Mouse (Mus musculus) telencephalon, adult 2 months (tissue): ENCODE results near the gene Xbp1.
"Not testable (repeated sequence)": the region's sequence is repeated elsewhere in the genome, so short reads cannot be mapped to it uniquely, and the experiment has no call there.

ENCODE experiments used
- DNase-seq: peaks from one replicate; pipeline ENCODE4 v3.0.0-alpha.2; 2011; ENCODE audit warnings: low read depth, low spot score

The Xbp1 gene

DNA sequence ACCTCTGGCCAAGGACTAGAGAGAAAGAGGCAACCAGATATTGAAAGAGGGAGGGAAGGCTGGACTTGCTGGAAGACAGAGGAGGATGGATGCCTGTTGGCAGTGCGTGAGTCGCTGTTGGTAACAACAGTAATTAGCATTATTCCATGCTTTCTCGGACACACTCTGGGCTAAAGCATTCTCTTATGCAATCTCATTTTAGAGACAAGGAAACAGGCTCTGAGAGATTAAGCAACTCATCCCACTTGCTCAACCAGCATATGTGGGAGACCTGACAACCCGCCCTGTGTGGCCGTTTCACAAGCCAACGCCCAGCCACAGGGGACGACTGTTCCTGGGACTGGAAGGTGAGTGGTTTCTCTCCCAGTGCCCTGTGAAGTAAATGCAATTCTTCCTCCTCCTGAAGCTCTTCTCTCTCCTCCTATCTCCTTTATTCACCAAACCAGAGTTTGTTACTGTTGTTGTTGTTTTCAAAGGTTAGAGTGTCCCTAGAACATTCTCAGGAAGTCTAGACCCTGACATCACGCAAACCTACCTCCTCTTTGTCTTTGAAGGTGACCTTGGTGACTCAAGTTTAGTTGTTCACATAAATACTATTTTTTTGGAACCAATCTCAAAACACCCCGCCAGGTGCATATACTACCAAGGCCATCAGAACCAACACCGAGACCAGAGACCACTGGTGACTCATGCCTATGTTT lies 18.0 kb upstream of the Xbp1 start:
- DNase-seq, result no peak

DNA sequence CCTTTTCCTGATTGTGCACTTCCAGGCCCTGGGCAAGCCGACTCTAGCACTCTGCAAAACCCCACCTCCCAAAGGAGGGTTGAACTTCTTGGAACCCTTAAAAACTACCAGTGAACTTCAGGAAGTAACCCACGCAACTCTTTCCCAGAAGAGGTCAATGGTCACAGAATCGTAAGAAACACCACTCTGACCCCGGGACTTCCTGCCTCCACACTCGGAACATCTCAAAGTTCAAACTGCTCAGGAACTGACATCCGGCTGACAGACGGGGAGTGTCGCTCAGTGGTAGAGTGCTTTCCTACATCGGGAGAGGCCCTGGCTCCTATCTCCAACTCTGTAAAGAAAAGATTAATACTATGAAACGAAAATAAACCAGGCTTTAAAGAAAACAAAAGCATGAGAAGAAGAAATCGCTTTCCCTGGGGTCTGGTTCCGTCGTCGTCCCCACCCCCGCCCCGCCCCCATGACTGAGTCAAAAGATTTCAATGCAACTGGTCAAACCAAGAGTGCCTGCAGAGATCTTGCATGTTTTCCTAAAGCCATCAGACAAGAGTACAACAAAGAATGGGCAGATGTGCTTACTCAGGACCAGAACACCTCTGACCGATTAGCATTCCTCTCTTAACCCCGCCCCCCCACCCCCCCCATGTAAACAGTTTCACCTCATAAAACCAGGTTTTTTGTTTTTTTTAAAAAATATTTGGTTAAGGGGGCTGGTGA lies 14.4 kb upstream of the Xbp1 start:
- DNase-seq, result no peak

DNA sequence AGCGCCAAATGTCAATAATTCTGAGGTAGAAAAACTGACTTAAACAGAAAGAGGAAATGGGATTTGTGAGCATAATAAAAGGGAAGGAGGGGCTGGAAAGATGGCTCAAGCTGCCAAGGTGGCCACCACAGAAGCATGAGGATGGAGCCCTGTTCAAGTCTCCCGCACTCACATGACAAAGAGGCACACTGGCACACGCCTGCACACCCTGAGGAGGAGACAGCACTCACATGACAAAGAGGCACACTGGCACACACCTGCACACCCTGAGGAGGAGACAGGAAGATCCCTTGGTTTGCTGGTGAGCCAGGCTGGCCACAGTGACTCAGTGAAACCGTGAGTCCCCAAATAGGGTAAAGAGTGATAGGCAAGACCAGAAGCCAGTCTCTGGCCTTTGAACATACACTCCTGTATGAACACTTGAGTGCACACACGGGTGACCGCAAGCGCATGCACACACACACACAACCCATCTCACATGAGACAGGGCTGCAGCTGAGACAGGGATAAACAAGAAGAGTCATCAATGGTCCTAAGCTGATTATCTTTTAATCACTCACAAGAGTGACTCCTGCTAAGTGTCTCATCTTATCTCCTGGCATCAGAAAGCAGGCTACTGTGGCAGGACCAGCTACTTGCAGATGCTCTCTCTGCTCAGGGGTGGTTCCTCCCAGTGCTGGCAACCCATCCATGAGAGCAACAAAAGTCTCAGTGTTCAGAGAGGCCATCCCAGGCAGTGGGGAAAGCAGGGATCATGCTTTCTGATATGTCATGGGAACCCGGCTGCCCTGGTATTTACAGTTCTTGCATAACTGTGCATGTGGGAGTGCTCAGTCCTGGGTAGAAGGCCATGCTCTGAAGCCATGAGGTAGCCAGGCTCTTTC lies 11.0 kb upstream of the Xbp1 start:
- DNase-seq, result no peak

DNA sequence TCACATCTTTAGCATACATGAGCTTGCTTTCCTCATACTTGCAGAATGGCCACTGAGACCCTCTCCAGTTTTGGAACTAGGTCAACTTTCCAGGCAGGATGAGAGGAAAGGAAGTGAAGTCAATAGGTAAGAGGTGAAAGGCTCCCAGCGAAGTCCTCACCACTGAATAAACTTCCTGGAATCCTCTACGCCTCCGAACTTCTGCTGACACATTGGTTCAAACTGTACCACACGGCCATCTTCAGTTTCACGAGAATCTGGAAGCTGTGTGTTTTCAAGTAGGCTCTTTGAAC lies 10.4 kb upstream of the Xbp1 start:
- DNase-seq, result no peak

DNA sequence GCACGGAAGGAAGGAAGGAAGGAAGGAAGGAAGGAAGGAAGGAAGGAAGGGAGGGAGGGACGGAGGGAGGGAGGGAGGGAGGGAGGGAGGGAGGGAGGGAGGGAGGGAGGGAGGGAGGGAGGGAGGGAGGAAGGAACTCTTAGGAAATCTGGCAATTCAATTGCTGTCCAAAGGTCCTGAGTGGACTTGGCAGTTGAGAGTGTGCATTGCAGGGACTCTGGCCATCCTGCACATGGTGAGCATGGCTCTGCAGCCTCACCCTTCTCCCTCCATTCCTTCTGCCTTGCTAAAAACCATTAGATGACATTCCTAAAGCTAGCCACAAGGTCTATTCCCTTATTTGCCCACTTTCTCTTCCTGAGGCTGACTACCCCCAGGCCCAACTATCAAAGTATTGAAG lies 9.8 kb upstream of the Xbp1 start:
- not testable (repeated sequence) for DNase-seq

DNA sequence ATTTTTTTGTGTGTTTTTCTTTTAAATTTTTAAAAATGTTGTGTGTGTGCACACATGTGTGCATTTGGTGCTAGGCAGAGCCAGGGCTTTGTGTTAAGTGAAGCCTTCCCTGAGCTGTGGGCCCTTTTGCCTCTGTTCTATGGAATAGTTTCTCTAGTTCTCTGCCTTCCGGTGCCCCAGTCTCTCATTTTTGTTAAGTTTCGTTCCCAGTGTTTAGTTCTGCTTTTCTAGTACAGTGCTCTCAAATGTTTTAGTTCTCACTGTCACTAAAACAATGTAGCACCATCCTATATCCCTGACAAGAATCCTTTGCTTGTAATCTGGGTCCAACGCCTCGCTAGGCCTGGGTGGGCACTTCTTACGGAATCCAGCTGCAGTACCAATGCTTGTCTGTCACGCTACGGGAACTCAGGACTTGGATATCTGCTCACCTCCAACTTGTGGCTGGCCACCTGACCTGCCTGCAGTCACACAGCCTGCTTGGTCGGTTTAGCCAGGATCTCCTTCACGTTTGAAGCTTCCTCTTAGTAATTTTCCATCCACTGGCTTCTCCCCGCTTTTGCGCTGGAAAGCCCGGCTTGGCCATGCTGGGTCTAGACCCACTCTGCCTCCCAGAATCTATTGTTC lies 8.2 kb upstream of the Xbp1 start:
- DNase-seq, result no peak

DNA sequence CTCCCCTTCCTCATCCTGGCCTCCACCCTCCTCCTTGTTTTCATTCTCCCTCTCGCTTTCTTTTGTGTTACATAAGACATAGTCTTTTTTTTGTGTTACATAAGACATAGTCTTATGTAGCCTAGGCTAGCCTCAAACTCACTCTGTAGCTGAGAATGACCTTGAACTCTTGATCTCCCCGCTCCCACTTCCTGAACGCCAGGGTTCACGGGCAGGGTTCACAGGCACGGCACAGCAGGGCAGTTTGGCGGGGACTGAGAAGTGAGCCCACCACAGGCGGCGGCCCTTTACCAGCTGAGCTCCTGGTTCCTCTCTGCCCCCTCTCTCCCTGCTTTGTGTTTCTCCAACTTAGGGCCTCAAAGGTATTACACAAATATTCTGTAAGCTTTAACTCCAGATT lies 7.5 kb upstream of the Xbp1 start:
- no peak for DNase-seq

DNA sequence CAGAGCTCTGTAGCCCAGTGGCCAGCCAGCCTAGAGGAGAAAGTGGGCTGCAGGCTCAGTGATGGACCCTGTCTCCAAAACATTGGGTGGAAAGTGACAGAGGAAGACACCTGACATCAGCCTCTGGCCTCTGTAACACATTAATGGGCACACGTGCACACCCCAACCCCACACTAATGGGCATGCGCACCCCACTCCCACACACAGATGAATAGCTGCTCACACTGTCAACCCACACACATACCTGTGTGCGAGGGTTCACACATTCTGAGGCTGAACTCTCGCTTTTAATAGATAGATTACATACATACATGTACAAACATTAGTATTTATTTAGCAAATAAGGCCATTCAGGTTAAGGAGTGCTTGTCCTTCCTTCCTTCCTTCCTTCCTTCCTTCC lies 6.4 kb upstream of the Xbp1 start:
- DNase-seq, result no peak

DNA sequence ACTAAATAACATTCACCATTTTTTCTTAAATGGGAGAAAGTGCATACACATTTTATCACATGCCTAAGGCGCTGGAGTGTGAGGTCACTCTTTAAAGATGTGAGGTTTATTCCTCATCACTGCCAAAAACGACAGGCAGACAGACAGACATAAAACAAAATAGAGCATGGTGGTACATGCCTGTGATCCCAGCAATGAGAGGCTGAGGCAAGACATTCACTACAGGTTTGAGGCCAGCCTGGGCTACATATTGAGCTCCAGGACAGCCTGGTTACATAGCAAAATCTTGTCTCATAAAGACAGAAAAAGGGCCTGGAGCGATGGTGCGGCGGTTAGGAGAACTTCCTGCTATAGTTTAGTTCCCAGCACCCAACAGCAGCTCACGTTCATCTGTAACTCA lies 5.3 kb upstream of the Xbp1 start:
- DNase-seq, result no peak

DNA sequence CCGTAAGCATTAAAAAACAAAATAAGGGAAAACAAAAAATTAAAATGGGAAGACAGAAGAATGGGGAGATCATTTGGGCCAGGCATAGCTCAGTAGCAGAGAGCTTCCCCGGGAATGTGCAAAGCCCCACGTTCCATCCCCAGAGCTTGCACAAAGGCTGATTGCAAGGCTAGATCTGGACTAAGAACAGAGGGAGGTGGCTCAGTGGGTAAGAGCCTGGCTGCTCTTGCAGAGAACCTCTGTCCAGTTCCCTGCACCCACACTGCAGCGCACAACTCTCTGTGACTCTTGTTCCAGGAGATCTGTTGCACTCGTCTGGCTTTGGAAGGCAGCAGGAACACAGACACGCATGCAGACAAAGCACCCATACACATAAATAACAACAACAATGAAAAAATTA lies 4.8 kb upstream of the Xbp1 start:
- no peak for DNase-seq

DNA sequence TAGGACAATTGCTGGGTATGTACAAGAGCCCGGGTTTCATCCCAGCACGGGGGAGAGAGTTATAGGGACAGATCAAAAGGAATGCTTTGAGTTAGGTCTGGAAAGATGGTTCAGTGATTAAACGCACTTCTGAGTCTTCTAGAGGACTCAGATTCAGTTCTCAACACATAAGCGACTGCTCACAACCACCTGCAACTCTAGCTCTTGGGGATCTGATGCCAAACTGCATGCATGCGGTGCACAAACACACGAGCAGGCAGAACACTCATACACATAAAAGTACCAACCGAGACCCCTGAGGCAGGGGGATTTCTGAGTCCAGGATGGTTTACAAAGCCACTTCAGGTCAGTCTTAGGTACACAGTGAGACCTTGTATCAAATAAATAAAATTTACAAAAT lies 4.3 kb upstream of the Xbp1 start:
- DNase-seq, result no peak

DNA sequence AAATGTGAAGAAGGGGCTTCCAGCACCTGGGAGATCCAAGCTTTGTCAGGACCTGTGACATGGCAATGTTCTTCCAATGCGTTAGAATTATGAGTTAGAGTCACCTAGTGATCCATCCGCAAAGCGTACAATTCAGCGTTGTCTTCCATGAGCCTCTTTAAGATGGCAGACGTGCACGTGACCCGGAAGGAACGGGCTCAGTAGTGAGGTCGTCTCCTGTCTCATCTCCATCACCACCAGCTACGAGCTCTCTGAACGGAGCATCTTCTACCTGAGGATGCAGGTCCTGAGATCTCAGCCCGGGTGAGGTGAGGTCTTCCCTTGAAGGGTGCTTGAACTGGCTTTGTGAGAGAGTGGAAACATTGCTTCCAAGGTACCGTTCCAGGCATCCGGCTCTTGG lies 3.8 kb upstream of the Xbp1 start:
- no peak for DNase-seq

DNA sequence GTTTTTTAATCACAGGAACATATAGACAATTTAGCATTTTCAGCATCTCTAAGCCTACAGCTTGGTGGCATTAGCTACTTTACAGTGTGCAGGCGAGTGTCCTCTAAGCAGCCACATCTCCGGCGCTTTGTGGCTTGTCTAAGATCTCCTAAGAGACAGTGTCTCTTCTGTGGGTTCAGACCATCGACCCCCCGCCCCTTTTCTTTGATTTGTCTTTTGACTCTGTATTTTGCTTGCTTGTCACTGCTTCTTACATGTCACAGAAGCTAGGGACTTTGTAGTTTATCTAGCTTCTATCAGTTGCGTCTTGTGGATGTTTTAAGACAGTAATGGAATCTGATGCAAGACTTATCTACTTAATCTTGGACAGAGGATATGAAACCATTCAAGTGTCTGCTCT lies 3.1 kb upstream of the Xbp1 start:
- no peak for DNase-seq

DNA sequence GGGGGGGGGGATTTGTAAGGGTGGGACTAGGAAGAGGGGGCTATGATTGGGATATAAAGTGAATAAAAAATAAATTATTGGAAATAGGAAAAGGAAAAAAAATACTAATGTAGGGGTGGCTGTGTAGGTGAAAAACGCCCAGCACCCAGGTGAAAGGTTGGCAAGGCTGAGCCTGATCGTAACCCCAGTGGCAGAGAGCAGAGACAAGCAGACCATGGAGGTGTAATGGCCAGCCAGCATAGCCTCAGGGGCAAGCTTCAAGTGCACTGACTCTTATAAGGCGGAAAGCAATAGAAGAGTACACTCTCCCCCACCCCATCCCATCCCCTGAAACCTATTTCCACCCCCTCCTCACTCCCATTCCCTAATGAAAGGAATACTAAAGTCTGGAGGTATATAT lies 778 bp upstream of the Xbp1 start:
- DNase-seq, result no peak

DNA sequence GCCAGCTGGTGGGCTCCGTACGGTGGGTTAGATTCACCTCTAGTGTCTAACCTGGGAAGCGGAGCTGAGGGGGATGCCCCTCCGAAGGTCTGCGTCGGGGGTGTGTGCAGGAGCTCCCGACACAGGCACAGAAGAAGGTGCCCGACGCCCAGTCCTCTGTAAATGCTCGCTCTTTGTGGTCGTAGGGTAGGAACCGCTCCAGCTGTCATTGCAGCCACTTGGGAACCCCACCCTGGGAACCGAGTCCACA lies 732 bp downstream of the Xbp1 start:
- DNase-seq, result no peak

DNA sequence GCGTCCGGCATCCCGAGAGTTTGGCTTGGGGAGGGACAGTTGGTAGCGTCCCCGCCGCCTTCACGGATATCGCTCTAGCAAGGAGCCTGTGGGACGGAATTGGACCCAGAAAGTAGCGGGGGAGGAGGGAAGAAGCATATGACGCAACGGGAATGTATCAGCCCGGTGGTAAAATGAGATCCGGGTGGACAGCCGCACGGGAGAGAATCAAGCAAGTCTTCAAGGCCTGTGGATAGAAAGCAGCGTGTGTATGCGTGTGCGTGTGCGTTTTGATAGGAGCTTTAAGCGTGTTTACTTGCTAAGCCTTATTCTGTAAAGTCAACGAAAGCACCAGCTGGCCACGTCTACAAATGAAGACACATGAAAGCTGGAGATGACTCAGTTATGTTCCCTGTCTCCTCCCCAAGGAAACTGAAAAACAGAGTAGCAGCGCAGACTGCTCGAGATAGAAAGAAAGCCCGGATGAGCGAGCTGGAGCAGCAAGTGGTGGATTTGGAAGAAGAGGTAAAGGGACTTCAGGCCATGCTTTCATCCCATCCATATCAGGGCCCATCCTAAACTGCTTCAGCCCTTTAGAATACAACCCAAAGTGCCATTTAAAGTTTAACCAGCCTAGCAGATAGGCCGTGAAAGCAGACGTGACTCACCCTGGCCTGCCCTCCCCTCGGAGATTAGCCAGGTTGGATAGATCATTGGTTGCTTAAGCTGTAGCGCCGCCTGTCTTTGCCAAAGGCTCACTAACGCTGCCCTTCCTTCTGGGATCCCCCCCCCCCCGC lies 1.2 kb downstream of the Xbp1 start:
- DNase-seq, result peak; percentile 83

DNA sequence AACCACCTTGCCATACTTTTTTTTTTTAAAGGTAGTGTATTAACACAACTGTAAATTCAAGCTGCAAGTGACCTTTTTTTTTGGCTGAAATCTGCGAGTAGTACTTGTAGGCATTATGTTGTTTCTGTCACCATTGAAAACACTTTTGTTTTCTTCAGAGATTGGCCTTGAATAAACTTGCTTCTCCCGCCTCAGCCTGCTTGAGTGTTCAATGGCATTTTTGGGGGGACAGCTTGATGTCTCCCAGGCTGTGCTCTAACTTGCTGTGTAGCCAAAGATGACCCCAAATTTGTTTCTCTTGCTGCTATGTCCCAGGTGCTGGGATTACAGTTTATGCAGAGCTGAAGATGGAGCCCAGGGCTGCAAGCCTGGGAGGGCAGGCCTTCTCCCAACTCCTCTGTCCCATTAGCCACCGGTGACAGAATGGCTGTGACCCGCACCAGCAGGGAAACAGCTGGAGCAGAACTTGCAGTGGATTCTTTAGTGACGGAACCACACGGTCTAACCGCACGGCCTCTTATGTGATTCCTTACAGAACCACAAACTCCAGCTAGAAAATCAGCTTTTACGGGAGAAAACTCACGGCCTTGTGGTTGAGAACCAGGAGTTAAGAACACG lies 2.4 kb downstream of the Xbp1 start:
- no peak for DNase-seq

DNA sequence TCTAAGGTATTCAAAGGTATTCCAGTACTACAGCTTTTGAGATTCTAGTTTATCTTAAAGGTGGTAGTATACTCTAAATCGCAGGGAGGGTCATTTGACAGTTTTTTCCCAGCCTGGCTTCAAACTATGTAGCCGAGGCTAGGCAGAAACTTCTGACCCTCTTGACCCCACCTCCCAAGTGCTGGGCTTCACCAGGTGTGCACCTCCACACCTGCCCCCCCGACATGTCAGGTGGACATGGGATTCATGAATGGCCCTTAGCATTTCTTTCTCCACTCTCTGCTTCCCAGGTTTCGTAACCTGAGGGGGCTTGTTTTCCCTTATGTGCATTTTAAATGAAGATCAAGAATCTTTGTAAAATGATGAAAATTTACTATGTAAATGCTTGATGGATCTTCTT lies 5.0 kb downstream of the Xbp1 start:
- no peak for DNase-seq

DNA sequence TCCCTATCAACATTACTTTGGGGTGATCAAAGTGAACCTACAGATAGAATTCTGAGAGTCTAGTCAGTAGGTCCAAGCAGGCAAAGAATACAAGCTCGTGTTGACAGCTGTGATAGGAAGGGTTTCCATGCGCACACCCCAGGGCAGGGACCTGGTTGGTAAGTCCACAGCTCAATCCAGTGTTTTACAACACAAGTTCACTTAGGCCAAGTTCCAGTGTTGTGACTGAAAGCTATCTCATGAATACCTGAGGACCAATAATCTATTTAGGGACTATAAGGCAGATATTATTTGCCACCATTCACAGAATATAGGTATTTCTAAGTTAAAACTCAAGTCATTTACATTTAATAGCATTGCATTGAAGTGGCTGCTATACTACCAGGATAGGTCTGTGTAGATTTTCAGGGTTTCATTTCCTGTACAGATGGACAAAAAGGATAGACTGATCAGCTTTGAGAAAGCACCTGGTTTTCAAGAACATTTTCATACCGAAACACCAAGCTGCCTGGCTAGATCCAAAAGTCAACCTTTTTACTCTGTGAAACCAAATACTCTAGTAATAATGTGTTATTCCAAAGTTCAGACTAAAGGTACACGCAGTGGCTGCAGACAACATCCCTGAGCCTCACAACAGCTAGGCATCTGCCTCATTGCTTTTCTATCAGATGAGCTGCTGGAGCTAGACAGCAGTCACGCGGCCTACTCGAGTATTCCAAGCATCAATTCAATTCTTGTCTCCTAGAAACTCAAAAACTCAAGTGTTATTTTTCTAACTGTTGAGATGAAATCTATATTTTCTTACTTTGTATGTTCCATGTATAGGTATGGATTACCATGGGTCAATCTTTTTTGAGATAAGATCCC lies 6.3 kb downstream of the Xbp1 start:
- no peak for DNase-seq

DNA sequence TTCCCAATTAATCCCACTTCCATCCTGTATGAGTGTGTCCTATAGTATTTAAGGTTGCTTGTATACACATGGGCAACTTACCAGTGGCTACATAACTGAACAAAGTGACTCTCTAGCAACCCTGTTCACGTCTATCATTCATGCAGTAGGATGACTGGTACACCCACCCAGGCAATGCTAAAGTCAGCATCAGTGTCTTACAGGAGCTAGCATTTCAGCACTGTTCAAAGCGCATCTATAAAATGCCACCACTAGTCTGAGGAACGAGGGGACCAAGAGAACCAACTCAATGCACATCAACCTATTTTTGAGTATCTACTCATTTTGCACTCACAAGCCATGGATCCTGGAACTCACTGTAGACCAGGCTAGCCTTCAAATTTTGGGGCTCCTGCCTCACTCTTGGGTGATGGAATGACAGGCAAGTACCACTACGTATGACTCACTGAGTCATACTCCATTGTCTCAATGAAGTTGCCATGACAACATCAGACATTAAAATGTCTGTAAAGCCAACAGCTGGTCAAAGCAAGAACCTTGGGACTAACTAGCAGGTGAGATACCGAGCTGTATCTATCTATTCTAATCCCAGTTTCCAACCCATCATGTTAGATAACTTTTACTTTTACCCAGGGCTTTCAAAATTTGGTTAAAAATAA lies 7.5 kb downstream of the Xbp1 start:
- DNase-seq, result no peak
